Mouse (Mus musculus): ENCODE data around the gene Unc13d. TPM values are rescaled to one million over a fixed set of nuclear protein-coding genes. Genes with fewer than 3 reads are reported as not detected.

Gene Unc13d
- total and polyA plus RNA-seq, 3 experiments = 8.9 to 15.7 (median 14.0) TPM

DNA sequence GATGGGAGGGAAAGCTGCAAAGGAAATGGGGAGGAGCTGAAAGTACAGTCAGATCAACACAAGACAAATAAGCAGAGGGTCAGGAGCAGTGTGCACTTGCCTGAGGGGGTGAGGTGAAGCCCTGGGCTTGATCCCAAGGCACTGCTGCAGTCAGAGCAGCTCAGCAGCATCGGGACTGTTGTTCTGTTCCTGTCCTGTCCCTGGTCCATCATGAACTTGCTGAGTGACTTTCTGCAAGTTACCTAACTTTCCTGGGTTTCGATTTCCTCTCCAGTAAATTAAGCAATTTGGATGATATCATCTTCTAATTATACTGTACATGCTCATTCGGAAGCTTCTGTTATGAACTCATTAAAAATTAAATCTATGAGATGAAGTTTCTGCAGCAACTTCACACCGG is 50.0 kb downstream of the Unc13d start, which contains the start of gene H3f3b:
H3f3b (minus strand) TSS at position 207 of the 400 bp plus-strand sequence.
- Histone ChIP-seq H3K36me3 (replicated peaks in 1 of 2; ENCODE audit: control insufficient read depth in 1 of 2, insufficient read depth in 1 of 2, low read length in 1 of 2) (peaks cover 5 to 10% of the 10 kb centered on the region in 2 experiments), H3K9ac (ENCODE audit: insufficient read depth, low read depth) (no peak within 1 kb of the TSS), H3K4me3 (replicated peaks in 1 of 3; ENCODE audit: low read depth in 2 of 3, low read length in 2 of 3, poor library complexity in 1 of 3) (no peak within 1 kb of the TSS), H3K27ac (ENCODE audit: insufficient read depth, low read depth) (no peak within 1 kb of the TSS), H3K27me3 (replicated peaks) (peaks cover 18% of the 10 kb centered on the region), H3K4me1 (ENCODE audit: control insufficient read depth in 1 of 2, insufficient read depth in 2 of 2) (peaks cover 5 to 33% of the 10 kb centered on the region in 2 experiments; a peak in 3 of 4 replicates), H3K9me3 (replicated peaks; ENCODE audit: low read length) (no peaks in the 10 kb centered on the region), H3K79me2 (replicated peaks; ENCODE audit: control insufficient read depth, extremely low read depth, insufficient read depth, poor library complexity, severe bottlenecking) (peaks cover 34% of the 10 kb centered on the region), H3K4me2 (ENCODE audit: insufficient read depth, low read depth, poor library complexity, severe bottlenecking) (no peak within 1 kb of the TSS)
- DNase-seq (ENCODE audit: extremely low read depth) = no peak
- TF ChIP-seq JUND (conservative IDR thresholded peaks at IDR 0.05; ENCODE audit: low read depth, low read length) (no peak), IRF4 (IDR thresholded peaks at IDR 0.05; ENCODE audit: low read depth, low read length) (no peak), MEF2A (IDR thresholded peaks at IDR 0.05; ENCODE audit: borderline replicate concordance, low read depth, low read length) (0 out of 2 replicates have a peak, but pooled peaks have one; percentile 21)
- dilution Hi-C loops (cut with MboI; ENCODE audit: extremely low pct_ligation_motif_present, extremely low pct_unique_long_range_greater_than_20kb, low sequenced_read_pairs) = no loop called here
- in situ Hi-C loops (cut with MboI; ENCODE audit: low pct_ligation_motif_present, low pct_unique_long_range_greater_than_20kb, low sequenced_read_pairs) = no loop called here

DNA sequence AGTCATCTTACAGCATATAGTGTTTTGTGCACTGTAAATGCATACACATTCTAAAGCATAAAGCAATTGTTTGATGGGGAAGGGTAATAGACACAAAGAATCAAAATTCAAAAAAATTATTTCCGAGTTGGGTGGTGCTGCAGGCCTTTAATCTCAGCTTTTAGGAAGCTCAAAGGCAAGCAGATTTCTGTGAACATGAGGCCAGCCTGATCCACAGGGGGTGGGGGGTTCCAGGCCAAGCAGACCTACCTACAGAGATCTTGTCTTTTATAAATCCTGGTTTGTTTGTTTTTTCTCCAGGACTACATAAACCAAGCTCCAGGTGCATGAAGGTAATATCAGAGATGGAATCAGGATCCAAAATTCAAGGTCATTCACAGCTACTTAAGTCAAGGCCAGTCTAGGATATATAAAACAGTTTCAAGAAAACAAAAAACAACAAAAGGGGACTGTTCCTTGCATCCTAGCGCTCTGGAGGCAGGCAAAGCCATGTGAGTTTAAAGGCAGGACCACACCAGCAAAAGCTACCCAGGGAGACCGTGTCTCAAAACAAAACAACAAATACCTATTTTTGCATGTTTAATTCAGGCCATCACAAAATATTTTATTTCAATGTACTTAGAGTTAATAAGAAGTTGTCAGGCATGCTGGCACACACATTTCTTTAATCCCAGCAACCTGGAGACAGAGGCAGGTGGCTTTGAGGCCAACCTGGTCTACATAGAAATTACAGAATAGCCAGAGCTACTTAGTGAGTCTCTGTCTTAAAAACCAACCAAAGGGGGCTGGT is 52.5 kb downstream of the Unc13d start:
- in situ Hi-C loops (cut with MboI; ENCODE audit: low pct_ligation_motif_present, low pct_unique_long_range_greater_than_20kb, low sequenced_read_pairs) (no loop called here), dilution Hi-C loops (cut with MboI; ENCODE audit: extremely low pct_ligation_motif_present, extremely low pct_unique_long_range_greater_than_20kb, low sequenced_read_pairs) (no loop called here)
- Histone ChIP-seq H3K27me3 (replicated peaks) (peaks cover 18% of the 10 kb centered on the region), H3K4me3 (replicated peaks in 1 of 3; ENCODE audit: low read depth in 2 of 3, low read length in 2 of 3, poor library complexity in 1 of 3) (no peak overlapping the region), H3K36me3 (replicated peaks in 1 of 2; ENCODE audit: control insufficient read depth in 1 of 2, insufficient read depth in 1 of 2, low read length in 1 of 2) (peaks cover 17 to 23% of the 10 kb centered on the region in 2 experiments), H3K79me2 (replicated peaks; ENCODE audit: control insufficient read depth, extremely low read depth, insufficient read depth, poor library complexity, severe bottlenecking) (peaks cover 11% of the 10 kb centered on the region), H3K4me1 (ENCODE audit: control insufficient read depth in 1 of 2, insufficient read depth in 2 of 2) (peaks cover 5 to 35% of the 10 kb centered on the region in 2 experiments; a peak in 3 of 4 replicates), H3K4me2 (ENCODE audit: insufficient read depth, low read depth, poor library complexity, severe bottlenecking) (no peak overlapping the region), H3K27ac (ENCODE audit: insufficient read depth, low read depth) (no peak overlapping the region), H3K9me3 (replicated peaks; ENCODE audit: low read length) (no peaks in the 10 kb centered on the region), H3K9ac (ENCODE audit: insufficient read depth, low read depth) (no peak overlapping the region)
- no peak for TF ChIP-seq USF2 (conservative IDR thresholded peaks at IDR 0.05; ENCODE audit: low read depth, low read length)
- no peak for TF ChIP-seq UBTF (IDR thresholded peaks at IDR 0.05; ENCODE audit: low read depth, low read length)
- no peak for TF ChIP-seq IRF4 (IDR thresholded peaks at IDR 0.05; ENCODE audit: low read depth, low read length)
- TF ChIP-seq ELF1 (IDR thresholded peaks at IDR 0.05; ENCODE audit: low read depth, low read length) = no peak
- no peak for TF ChIP-seq EP300 (IDR thresholded peaks at IDR 0.05; ENCODE audit: low read length)
- no peak for TF ChIP-seq USF1 (IDR thresholded peaks at IDR 0.05; ENCODE audit: low read depth, low read length)
- TF ChIP-seq CTCF (conservative IDR thresholded peaks at IDR 0.05 in 1 of 2, IDR thresholded peaks at IDR 0.05 in 1 of 2; ENCODE audit: low read depth in 2 of 2, low read length in 2 of 2) = no peak
- TF ChIP-seq JUND (conservative IDR thresholded peaks at IDR 0.05; ENCODE audit: low read depth, low read length) = no peak
- no peak for TF ChIP-seq RCOR1 (conservative IDR thresholded peaks at IDR 0.05; ENCODE audit: low read depth, low read length)
- no peak for TF ChIP-seq POLR2A (IDR thresholded peaks at IDR 0.05; ENCODE audit: low read depth, low read length)
- no peak for TF ChIP-seq E2F4 (IDR thresholded peaks at IDR 0.05; ENCODE audit: insufficient replicate concordance, low read depth, low read length)
- TF ChIP-seq NRF1 (IDR thresholded peaks at IDR 0.05; ENCODE audit: low read depth, low read length) = no peak
- TF ChIP-seq NELFE (IDR thresholded peaks at IDR 0.05; ENCODE audit: low read depth, low read length) = no peak
- TF ChIP-seq MXI1 (IDR thresholded peaks at IDR 0.05; ENCODE audit: low read depth, low read length) = no peak
- no peak for TF ChIP-seq JUN (IDR thresholded peaks at IDR 0.05; ENCODE audit: insufficient read depth, low read depth, low read length)
- TF ChIP-seq KAT2A (IDR thresholded peaks at IDR 0.05; ENCODE audit: insufficient replicate concordance, low read length) = no peak
- TF ChIP-seq PAX5 (IDR thresholded peaks at IDR 0.05; ENCODE audit: low read length) = no peak
- no peak for DNase-seq (ENCODE audit: extremely low read depth)
